Mouse (Mus musculus) kidney, adult 2 months (tissue): ENCODE results near the gene P2ry2.

Experiments
- CTCF ChIP-seq: fragments of 200-500 bp; conservative IDR thresholded peaks from 2 replicates; pipeline ENCODE4 v1.5.1; 2011; ENCODE audit warnings: low read depth, mild to moderate bottlenecking, control low read depth, low read length, moderate library complexity, mixed read lengths; ENCODE audit not compliant: insufficient read depth, insufficient read length
- POLR2A ChIP-seq: fragments of 200-500 bp; IDR thresholded peaks from one replicate; pipeline ENCODE4 v1.6.1; 2011; ENCODE audit warnings: low read depth, low read length, control low read depth

GRCm38 (mm10) chr7:101062246-101062645, 49.6 kb upstream of the P2ry2 start:
- TF ChIP-seq CTCF, result no peak
- no peak for TF ChIP-seq POLR2A
